Mouse (Mus musculus) liver, adult 2 months (tissue): ENCODE measurements around the gene Itpr2.

Source experiments
- CTCF ChIP-seq: fragments of 200-500 bp; IDR thresholded peaks from 2 replicates; pipeline ENCODE4 v1.5.1; 2011; ENCODE audit warnings: low read depth, low read length, control low read depth
- POLR2A ChIP-seq: fragments of 200-500 bp; IDR thresholded peaks from 2 replicates; pipeline ENCODE4 v1.6.1; 2011; ENCODE audit warnings: low read length, control low read depth; ENCODE audit not compliant: insufficient read depth; ENCODE audit errors: extremely low read depth

DNA sequence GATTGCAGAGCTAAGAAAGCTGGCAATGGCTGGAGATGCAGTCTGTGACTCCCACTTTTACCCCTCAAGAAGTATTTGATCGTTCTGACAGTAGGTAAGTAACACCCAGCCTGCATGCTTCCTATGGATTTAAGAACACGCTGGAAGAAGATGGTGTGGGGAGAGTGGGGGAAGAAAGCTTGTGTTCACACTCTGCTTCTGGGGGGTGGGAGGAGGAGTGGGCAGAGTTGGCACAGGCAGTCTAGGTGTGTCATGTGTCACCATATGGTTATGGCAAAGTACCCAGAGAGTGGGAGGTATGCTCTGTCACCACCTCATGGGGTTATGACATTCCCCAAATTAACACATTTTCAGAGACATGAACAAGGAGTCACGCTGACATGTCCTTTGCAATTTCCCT, 377.5 kb downstream of the Itpr2 start:
- TF ChIP-seq CTCF = no peak
- TF ChIP-seq POLR2A = no peak
